Mouse (Mus musculus): ENCODE measurements around the gene Sema4c. TPM values are rescaled to one million over a fixed set of nuclear protein-coding genes. Genes with fewer than 3 reads are reported as not detected.
A peak's percentile ranks its signal among the peaks of the same experiment; 100 is the strongest.

Sema4c gene
- polyA plus RNA-seq, 1 experiment from 2014 or later = 2.0 TPM

DNA sequence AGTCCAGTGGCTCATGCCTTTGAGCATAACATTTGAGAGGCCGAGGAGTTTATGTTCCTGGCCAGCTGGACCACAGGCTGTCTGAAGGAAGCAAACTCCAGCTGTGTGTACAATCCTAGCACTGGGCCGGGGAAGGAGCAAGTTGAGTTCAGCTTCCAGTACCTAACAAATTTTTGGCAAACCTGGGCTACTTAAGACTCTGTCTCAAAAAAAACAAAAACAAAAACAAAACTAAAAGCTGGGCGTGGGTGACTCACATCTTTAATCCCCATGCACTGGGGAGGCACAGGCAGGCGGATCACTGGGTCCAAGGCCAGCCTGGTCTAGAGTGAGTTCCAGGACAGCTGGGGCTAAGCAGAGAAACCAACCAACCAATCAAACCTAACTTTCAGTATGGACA lies 10.6 kb upstream of the Sema4c start:
- WGBS (ENCODE audit: insufficient replicate concordance) = 64% methylated on average over 4 of the region's 4 CpGs
- peak overlapping the region; percentile 55; the same call in 1 of the 2 replicates for H3K27ac ChIP-seq (ENCODE audit: low read depth)

DNA sequence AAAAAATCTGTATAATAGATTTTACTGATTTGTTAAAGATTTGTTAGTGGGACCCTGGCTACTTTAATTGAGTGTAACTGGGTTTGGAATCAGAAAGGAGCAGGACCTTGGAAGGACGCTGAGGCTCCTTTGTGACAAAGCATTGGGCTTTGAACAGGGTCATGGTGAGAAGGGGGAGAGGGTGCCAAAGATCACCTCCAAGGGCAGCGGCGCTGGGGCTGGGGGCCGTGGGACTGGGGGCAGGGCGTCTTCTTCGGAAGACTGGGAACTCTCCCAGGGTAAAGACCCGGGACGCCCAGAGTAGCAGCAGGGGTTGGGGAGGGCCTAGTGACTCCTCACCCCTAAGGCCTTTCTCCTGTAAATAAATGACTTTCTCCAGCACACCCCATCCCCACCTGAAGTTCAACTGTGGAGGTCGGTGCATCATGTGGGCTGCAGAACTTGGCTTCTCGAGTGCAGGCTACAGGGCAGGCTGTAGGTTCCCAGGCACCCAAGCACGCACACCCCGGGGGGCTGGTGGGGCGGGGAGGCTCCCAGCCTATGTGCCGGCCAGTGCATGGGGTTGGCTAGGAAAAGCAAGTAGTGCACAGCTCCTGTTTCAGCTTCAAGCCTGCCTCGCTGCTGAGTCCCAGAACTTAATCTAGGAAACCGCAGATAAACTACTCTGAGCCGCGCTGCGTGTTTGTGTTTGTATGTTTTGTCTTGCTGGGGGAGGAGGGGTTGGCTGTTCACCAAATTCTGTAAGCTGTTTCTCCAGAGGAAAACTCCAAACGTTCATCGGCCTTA lies 9.9 kb upstream of the Sema4c start:
- ATAC-seq (no peak), DNase-seq (no peak)
- Histone ChIP-seq H3K9me3 (ENCODE audit: low read length) (no peaks in the 10 kb centered on the region), H3K27ac (ENCODE audit: low read depth) (no peak overlapping the region; the same call in 1 of the 2 replicates), H3K9ac (replicated peaks) (no peak overlapping the region), H3K36me3 (replicated peaks; ENCODE audit: insufficient read depth, low read length) (no peaks in the 10 kb centered on the region), H3K27me3 (ENCODE audit: insufficient read depth, low read length) (no peaks in the 10 kb centered on the region), H3K4me2 (ENCODE audit: low read depth, low read length) (no peak overlapping the region; the same call in 1 of the 2 replicates), H3K4me3 (ENCODE audit: low read depth, low read length) (no peak overlapping the region), H3K4me1 (ENCODE audit: insufficient read depth) (peaks cover 13% of the 10 kb centered on the region; the same call in 1 of the 2 replicates)
- TF ChIP-seq CTCF (IDR thresholded peaks at IDR 0.05; ENCODE audit: low read depth) (no peak), EP300 (IDR thresholded peaks at IDR 0.05; ENCODE audit: low read depth) (no peak)
- WGBS (ENCODE audit: insufficient replicate concordance) = 61% methylated on average over 21 of the region's 21 CpGs

More for the DNA sequence above, 10.6 kb upstream of the Sema4c start:
- DNase-seq (no peak), ATAC-seq (no peak)
- TF ChIP-seq EP300 (IDR thresholded peaks at IDR 0.05; ENCODE audit: low read depth) (no peak), CTCF (IDR thresholded peaks at IDR 0.05; ENCODE audit: low read depth) (no peak)
- H3K4me3 ChIP-seq (ENCODE audit: low read depth, low read length) = no peak overlapping the region
- no peak overlapping the region for H3K4me2 ChIP-seq (ENCODE audit: low read depth, low read length)
- H3K9me3 ChIP-seq (ENCODE audit: low read length) = no peaks in the 10 kb centered on the region
- no peaks in the 10 kb centered on the region for H3K36me3 ChIP-seq (replicated peaks; ENCODE audit: insufficient read depth, low read length)
- no peak overlapping the region for H3K9ac ChIP-seq (replicated peaks)
- peaks cover 9% of the 10 kb centered on the region; the same call in 1 of the 2 replicates for H3K4me1 ChIP-seq (ENCODE audit: insufficient read depth)
- H3K27me3 ChIP-seq (ENCODE audit: insufficient read depth, low read length) = no peaks in the 10 kb centered on the region

DNA sequence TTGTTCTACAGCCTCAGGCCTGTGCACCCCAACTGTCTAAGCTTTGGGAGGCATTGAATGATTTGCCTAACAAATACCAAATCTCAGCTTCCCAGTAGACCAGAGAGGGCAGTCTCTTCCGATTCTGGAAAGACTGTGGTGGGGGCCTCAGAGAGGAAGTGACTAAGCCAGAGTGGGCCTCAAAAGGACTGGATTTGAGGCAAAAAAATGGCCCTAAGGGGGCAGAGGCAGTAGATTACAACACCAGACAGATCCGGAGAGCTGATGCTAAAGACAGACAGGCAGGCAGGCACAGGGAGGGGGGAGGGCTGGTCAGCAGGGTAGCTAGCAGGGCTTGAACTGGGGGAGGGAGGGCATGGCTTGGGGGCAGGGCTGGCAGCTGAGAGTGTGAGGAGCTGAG lies 8.3 kb upstream of the Sema4c start:
- DNase-seq (no peak), ATAC-seq (no peak)
- no peaks in the 10 kb centered on the region for H3K9me3 ChIP-seq (ENCODE audit: low read length)
- H3K4me1 ChIP-seq (ENCODE audit: insufficient read depth) = peaks cover 15% of the 10 kb centered on the region
- H3K4me2 ChIP-seq (ENCODE audit: low read depth, low read length) = no peak overlapping the region
- 0 out of 2 replicates have a peak, but pooled peaks cover under 1% of the 10 kb centered on the region for H3K27me3 ChIP-seq (ENCODE audit: insufficient read depth, low read length)
- H3K36me3 ChIP-seq (replicated peaks; ENCODE audit: insufficient read depth, low read length) = no peaks in the 10 kb centered on the region
- H3K4me3 ChIP-seq (ENCODE audit: low read depth, low read length) = no peak overlapping the region
- TF ChIP-seq CTCF (IDR thresholded peaks at IDR 0.05; ENCODE audit: low read depth) = no peak
- TF ChIP-seq EP300 (IDR thresholded peaks at IDR 0.05; ENCODE audit: low read depth) = no peak
- WGBS (ENCODE audit: insufficient replicate concordance) = 11% methylated on average over 2 of the region's 2 CpGs
- H3K27ac ChIP-seq (ENCODE audit: low read depth) = no peak overlapping the region
- no peak overlapping the region for H3K9ac ChIP-seq (replicated peaks)

DNA sequence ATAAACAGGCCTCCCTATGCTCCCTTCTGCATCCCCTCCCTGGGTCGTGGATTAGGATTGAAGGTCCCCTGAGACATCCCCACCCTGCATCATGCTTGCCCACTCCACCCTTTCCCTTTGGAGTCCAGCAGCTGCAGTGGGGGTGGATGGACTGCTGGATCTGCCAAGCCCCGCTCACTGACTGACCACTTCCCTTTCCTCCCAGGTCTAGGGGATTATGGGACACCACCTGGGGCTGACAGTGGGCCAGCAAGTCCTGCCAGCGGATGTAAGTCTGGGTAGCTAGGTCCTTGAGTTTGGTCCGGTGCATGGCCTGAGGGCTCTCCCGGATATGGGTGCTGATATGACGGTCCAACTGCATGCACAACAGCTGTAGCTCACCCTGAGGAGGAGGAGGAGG lies 6.0 kb upstream of the Sema4c start:
- WGBS (ENCODE audit: insufficient replicate concordance) = 53% methylated on average over 6 of the region's 6 CpGs
- Histone ChIP-seq H3K27me3 (ENCODE audit: insufficient read depth, low read length) (peaks cover 16% of the 10 kb centered on the region; the same call in 1 of the 2 replicates), H3K9ac (replicated peaks) (no peak overlapping the region), H3K27ac (ENCODE audit: low read depth) (no peak overlapping the region), H3K4me3 (ENCODE audit: low read depth, low read length) (no peak overlapping the region), H3K4me1 (ENCODE audit: insufficient read depth) (peaks cover 6% of the 10 kb centered on the region; the same call in 1 of the 2 replicates), H3K4me2 (ENCODE audit: low read depth, low read length) (no peak overlapping the region), H3K9me3 (ENCODE audit: low read length) (no peaks in the 10 kb centered on the region), H3K36me3 (replicated peaks; ENCODE audit: insufficient read depth, low read length) (no peaks in the 10 kb centered on the region)
- DNase-seq = no peak
- TF ChIP-seq CTCF (IDR thresholded peaks at IDR 0.05; ENCODE audit: low read depth) (no peak), EP300 (IDR thresholded peaks at IDR 0.05; ENCODE audit: low read depth) (no peak)
- no peak for ATAC-seq

DNA sequence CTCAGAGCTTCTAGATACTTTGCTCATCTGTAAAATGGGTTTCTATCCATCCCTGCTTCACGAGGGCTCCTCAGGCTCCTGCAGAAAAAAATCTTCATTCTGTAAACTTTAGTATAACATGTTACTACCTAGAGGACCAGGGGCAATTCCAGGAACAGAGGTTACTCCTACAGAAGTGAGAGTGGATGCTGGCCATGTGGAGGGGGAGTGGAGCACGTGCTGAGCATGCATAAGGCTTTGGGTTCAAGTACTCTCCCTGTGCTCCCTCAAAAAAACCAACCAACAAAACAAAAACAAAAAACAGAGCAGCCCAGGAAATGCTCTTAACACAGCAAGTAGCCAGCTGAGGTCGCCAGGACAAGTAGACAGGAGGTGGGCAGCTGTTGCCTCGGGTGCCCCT lies 5.5 kb upstream of the Sema4c start:
- 59% methylated on average over 4 of the region's 4 CpGs for WGBS (ENCODE audit: insufficient replicate concordance)
- ATAC-seq (no peak), DNase-seq (no peak)
- no peak for TF ChIP-seq CTCF (IDR thresholded peaks at IDR 0.05; ENCODE audit: low read depth)
- TF ChIP-seq EP300 (IDR thresholded peaks at IDR 0.05; ENCODE audit: low read depth) = no peak
- peaks cover 11% of the 10 kb centered on the region; the same call in 1 of the 2 replicates for H3K4me1 ChIP-seq (ENCODE audit: insufficient read depth)
- H3K4me2 ChIP-seq (ENCODE audit: low read depth, low read length) = no peak overlapping the region
- H3K36me3 ChIP-seq (replicated peaks; ENCODE audit: insufficient read depth, low read length) = no peaks in the 10 kb centered on the region
- no peaks in the 10 kb centered on the region for H3K9me3 ChIP-seq (ENCODE audit: low read length)
- no peak overlapping the region for H3K27ac ChIP-seq (ENCODE audit: low read depth)
- H3K9ac ChIP-seq (replicated peaks) = no peak overlapping the region
- no peak overlapping the region for H3K4me3 ChIP-seq (ENCODE audit: low read depth, low read length)
- peaks cover 21% of the 10 kb centered on the region for H3K27me3 ChIP-seq (ENCODE audit: insufficient read depth, low read length)

DNA sequence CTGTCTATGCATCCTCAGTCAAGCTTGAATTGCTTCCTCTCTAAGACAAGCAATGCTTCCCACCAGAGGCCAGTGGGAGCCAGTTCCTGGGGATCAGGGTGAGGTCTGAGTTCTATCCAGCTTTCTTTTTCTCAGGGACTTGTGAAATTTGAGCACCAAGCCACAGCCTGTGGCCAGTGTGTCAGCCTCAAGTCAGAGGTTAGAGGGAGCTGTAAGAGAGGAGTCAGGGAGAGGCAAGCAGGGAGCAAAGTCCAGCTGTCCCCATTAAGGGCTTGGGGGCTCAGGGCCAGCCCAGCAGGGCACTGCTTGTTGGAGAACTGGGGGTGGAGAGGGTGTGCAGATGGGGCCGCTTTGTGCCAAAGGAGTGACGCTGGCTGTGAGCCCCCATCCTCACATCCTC lies 5.0 kb upstream of the Sema4c start:
- WGBS (ENCODE audit: insufficient replicate concordance) = 83% methylated on average over 2 of the region's 2 CpGs
- Histone ChIP-seq H3K27ac (ENCODE audit: low read depth) (no peak overlapping the region), H3K4me2 (ENCODE audit: low read depth, low read length) (no peak overlapping the region), H3K27me3 (ENCODE audit: insufficient read depth, low read length) (peaks cover 24% of the 10 kb centered on the region), H3K9me3 (ENCODE audit: low read length) (no peaks in the 10 kb centered on the region), H3K36me3 (replicated peaks; ENCODE audit: insufficient read depth, low read length) (no peaks in the 10 kb centered on the region), H3K4me1 (ENCODE audit: insufficient read depth) (peaks cover 12% of the 10 kb centered on the region; the same call in 1 of the 2 replicates), H3K4me3 (ENCODE audit: low read depth, low read length) (no peak overlapping the region), H3K9ac (replicated peaks) (no peak overlapping the region)
- no peak for DNase-seq
- ATAC-seq = no peak
- TF ChIP-seq CTCF (IDR thresholded peaks at IDR 0.05; ENCODE audit: low read depth) = no peak
- TF ChIP-seq EP300 (IDR thresholded peaks at IDR 0.05; ENCODE audit: low read depth) = no peak

Data from liver, postnatal 0 days (tissue).